Mouse (Mus musculus) heart, embryonic 14.5 days (tissue): ENCODE results near the gene Etfb. TPM values are rescaled to one million over a fixed set of nuclear protein-coding genes. Genes with fewer than 3 reads are reported as not detected.

ENCODE experiments used
- ATAC-seq: fragments of 200-750 bp; cut with Nextera tagmentation; 2 replicates; pipeline ENCODE4 v1.8.0; 2017; ENCODE audit warnings: low read depth, moderate TSS enrichment; ENCODE audit not compliant: insufficient number of reproducible peaks, insufficient read depth, low FRiP score
- H3K27ac ChIP-seq, 2 experiments: fragments of 200-500 bp in 1 of 2; fragments of 300-500 bp in 1 of 2; sonication (generic) in 1 of 2; replicated peaks in 1 of 2; 2 replicates each; pipeline ENCODE4 v1.5.1; 2012 to 2014; ENCODE audit warnings: low read depth in 2 of 2, low read length in 2 of 2, control low read depth in 1 of 2, mild to moderate bottlenecking in 1 of 2, mixed read lengths in 1 of 2; ENCODE audit not compliant: control insufficient read depth in 1 of 2, insufficient read depth in 1 of 2
- H3K27me3 ChIP-seq: fragments of 300-500 bp; sonication (generic); 2 replicates; pipeline ENCODE4 v1.6.1; 2014; ENCODE audit warnings: mild to moderate bottlenecking, low read length, control low read depth; ENCODE audit not compliant: control insufficient read depth, insufficient read depth
- H3K36me3 ChIP-seq: fragments of 300-500 bp; sonication (generic); 2 replicates; pipeline ENCODE4 v1.6.1; 2014; ENCODE audit warnings: mild to moderate bottlenecking, control low read depth, low read length, mixed read lengths; ENCODE audit not compliant: control insufficient read depth, insufficient read depth
- H3K4me1 ChIP-seq, 2 experiments: fragments of 200-500 bp in 1 of 2; fragments of 300-500 bp in 1 of 2; sonication (generic) in 1 of 2; 2 replicates each; pipeline ENCODE4 v1.6.1; 2012 to 2014; ENCODE audit warnings: low read length in 2 of 2, control low read depth in 1 of 2, mixed read lengths in 1 of 2; ENCODE audit not compliant: control insufficient read depth in 2 of 2, insufficient read depth in 2 of 2
- H3K4me2 ChIP-seq: fragments of 300-500 bp; sonication (generic); 2 replicates; pipeline ENCODE4 v1.6.1; 2014; ENCODE audit warnings: mild to moderate bottlenecking, low read length
- H3K4me3 ChIP-seq, 2 experiments: fragments of 200-500 bp in 1 of 2; fragments of 300-500 bp in 1 of 2; sonication (generic) in 1 of 2; 2 replicates each; pipeline ENCODE4 v1.5.1; 2012 to 2014; ENCODE audit warnings: low read length in 2 of 2, mild to moderate bottlenecking in 2 of 2, control low read depth in 1 of 2, low read depth in 1 of 2, moderate library complexity in 1 of 2; ENCODE audit not compliant: control insufficient read depth in 1 of 2, insufficient read depth in 1 of 2
- H3K9ac ChIP-seq: fragments of 300-500 bp; sonication (generic); 2 replicates; pipeline ENCODE4 v1.6.1; 2014; ENCODE audit warnings: mild to moderate bottlenecking, low read length
- H3K9me3 ChIP-seq: fragments of 300-500 bp; sonication (generic); 2 replicates; pipeline ENCODE4 v1.6.1; 2016; ENCODE audit warnings: low read length, control low read depth; ENCODE audit not compliant: control insufficient read depth
- WGBS: fragments of 180-500 bp; shearing (Covaris S2); extraction: QIAGEN DNeasy Blood & Tissue Kit; methylation state at CpG from one replicate; pipeline ENCODE4 v1.1.7; 2014; 5-methylcytosine and 5-hydroxymethylcytosine counted together
- polyA plus RNA-seq: library from polyadenylated mRNA; unstranded; fragments of >200 nt; fragmentation: Nextera tagmentation; extraction: Ambion mirVana; gene quantifications from 2 replicates; pipeline ENCODE4 v1.2.1, GENCODE M21; 2014

Etfb gene
- polyA plus RNA-seq, 1 experiment from 2014 or later, result 703 TPM

GRCm38 (mm10) chr7:43464864-43465343, 21.0 kb downstream of the Etfb start:
- Histone ChIP-seq H3K4me3 (peak overlapping the region; percentile 44 to 50), H3K27ac (no peak overlapping the region), H3K27me3 (no peaks in the 10 kb centered on the region; the same call in 1 of the 2 replicates), H3K9me3 (no peaks in the 10 kb centered on the region), H3K9ac (peak overlapping the region; percentile 67), H3K36me3 (no peaks in the 10 kb centered on the region), H3K4me1 (peaks cover 7 to 11% of the 10 kb centered on the region in 2 experiments; a peak in 1 of 4 replicates), H3K4me2 (peak overlapping the region; percentile 96)
- peak; percentile 78 for ATAC-seq
- 7% methylated on average over 35 of the region's 35 CpGs for WGBS

GRCm38 (mm10) chr7:43465344-43466098, 21.6 kb downstream of the Etfb start:
- H3K4me3 ChIP-seq, result peak overlapping the region; percentile 44 to 50
- H3K4me2 ChIP-seq, result peak overlapping the region; percentile 96
- H3K9me3 ChIP-seq, result no peaks in the 10 kb centered on the region
- no peaks in the 10 kb centered on the region; the same call in 1 of the 2 replicates for H3K27me3 ChIP-seq
- WGBS, result under 1% methylated on average over 33 of the region's 33 CpGs
- peak; percentile 76 for ATAC-seq
- no peaks in the 10 kb centered on the region for H3K36me3 ChIP-seq
- peaks cover 7 to 11% of the 10 kb centered on the region in 2 experiments; a peak in 1 of 4 replicates for H3K4me1 ChIP-seq
- 0 out of 4 replicates have a peak overlapping the region, but pooled peaks of 1 of the 2 experiments have one; percentile 1 for H3K27ac ChIP-seq
- peak overlapping the region; percentile 67 for H3K9ac ChIP-seq

- no peaks in the 10 kb centered on the region for H3K36me3 ChIP-seq
- H3K4me2 ChIP-seq, result peak overlapping the region; percentile 96
- peak overlapping the region; percentile 44 to 50 for H3K4me3 ChIP-seq
- ATAC-seq, result peak; percentile 62
- H3K9ac ChIP-seq, result peak overlapping the region; percentile 67
- no peaks in the 10 kb centered on the region; the same call in 1 of the 2 replicates for H3K27me3 ChIP-seq
- under 1% methylated on average over 33 of the region's 33 CpGs for WGBS
- H3K27ac ChIP-seq, result 0 out of 4 replicates have a peak overlapping the region, but pooled peaks of 1 of the 2 experiments have one; percentile 1
- H3K9me3 ChIP-seq, result no peaks in the 10 kb centered on the region
- peaks cover 7 to 11% of the 10 kb centered on the region in 2 experiments; a peak in 1 of 4 replicates for H3K4me1 ChIP-seq
Measured at GRCm38 (mm10) chr7:43466099-43466694, 22.3 kb downstream of the Etfb start.

- no peaks in the 10 kb centered on the region for H3K9me3 ChIP-seq
- no peaks in the 10 kb centered on the region for H3K36me3 ChIP-seq
- H3K27ac ChIP-seq, result no peak overlapping the region
- H3K4me1 ChIP-seq, result peaks cover 5 to 8% of the 10 kb centered on the region in 2 experiments; a peak in 1 of 4 replicates
- H3K9ac ChIP-seq, result no peak overlapping the region
- no peak overlapping the region for H3K4me2 ChIP-seq
- ATAC-seq, result no peak
- H3K27me3 ChIP-seq, result peaks cover 10% of the 10 kb centered on the region
- no peak overlapping the region for H3K4me3 ChIP-seq
- WGBS, result 41% methylated on average over 8 of the region's 8 CpGs
Measured at GRCm38 (mm10) chr7:43470373-43470772, 26.5 kb downstream of the Etfb start.

GRCm38 (mm10) chr7:43475706-43476105, 31.8 kb downstream of the Etfb start:
- Histone ChIP-seq H3K4me2 (no peak overlapping the region), H3K27me3 (peaks cover 47% of the 10 kb centered on the region), H3K27ac (no peak overlapping the region), H3K9ac (no peak overlapping the region), H3K4me1 (no peaks in the 10 kb centered on the region), H3K36me3 (no peaks in the 10 kb centered on the region), H3K9me3 (no peaks in the 10 kb centered on the region), H3K4me3 (no peak overlapping the region)
- 7% methylated on average over 23 of the region's 23 CpGs for WGBS
- ATAC-seq, result no peak

GRCm38 (mm10) chr7:43476376-43476775, 32.5 kb downstream of the Etfb start:
- Histone ChIP-seq H3K4me1 (no peaks in the 10 kb centered on the region), H3K9me3 (no peaks in the 10 kb centered on the region), H3K4me2 (no peak overlapping the region; the same call in 1 of the 2 replicates), H3K4me3 (no peak overlapping the region), H3K27ac (no peak overlapping the region), H3K27me3 (peaks cover 47% of the 10 kb centered on the region), H3K36me3 (no peaks in the 10 kb centered on the region), H3K9ac (no peak overlapping the region)
- WGBS, result 4% methylated on average over 13 of the region's 13 CpGs
- no peak for ATAC-seq

GRCm38 (mm10) chr7:43481191-43481590, 37.3 kb downstream of the Etfb start:
- Histone ChIP-seq H3K27ac (no peak overlapping the region), H3K4me3 (no peak overlapping the region), H3K27me3 (peaks cover 29% of the 10 kb centered on the region), H3K36me3 (no peaks in the 10 kb centered on the region), H3K9me3 (no peaks in the 10 kb centered on the region), H3K4me1 (peaks cover 2 to 4% of the 10 kb centered on the region in 2 experiments; a peak in 2 of 4 replicates), H3K4me2 (no peak overlapping the region), H3K9ac (no peak overlapping the region)
- no peak for ATAC-seq
- WGBS, result 65% methylated on average over 3 of the region's 3 CpGs
